Mouse (Mus musculus) liver, embryonic 14.5 days (tissue): Measurements from ENCODE around the gene Bcl2.

Source experiments
- CTCF ChIP-seq: IDR thresholded peaks from 2 replicates; pipeline ENCODE4 v1.5.1; 2016; ENCODE audit warnings: antibody characterized with exemption, low read depth, control low read depth
- EP300 ChIP-seq: IDR thresholded peaks from 2 replicates; pipeline ENCODE4 v1.6.1; 2016; ENCODE audit warnings: antibody characterized with exemption, low read depth

- TF ChIP-seq CTCF (no peak), EP300 (no peak)
Observed at GRCm38 (mm10) chr1:106640577-106640976, 73.5 kb downstream of the Bcl2 start.
